In genomic region chr10:129702910-129703309, GRCm38 (mm10) we compare ENCODE assay signal across 25 mouse cellular contexts. TPM values are rescaled to one million over a fixed set of nuclear protein-coding genes. Genes with fewer than 3 reads are reported as not detected.
"Had no signal": no experiment of that assay in that cellular context is flagged by ENCODE, and none has a peak within 500 bp of the region (broad histone marks: within the 10 kb centered on the region; RNA-seq: fewer than 3 reads in every experiment).

Gene Olfr804, plus strand, starts transcription at chr10:129703210.

- DNase-seq: retina, postnatal 1 day; right cerebral cortex, adult 18-20 months; right cerebral cortex, postnatal 14 days; right cerebral cortex, postnatal 25 days; right cerebral cortex, postnatal 4 days; spleen, adult 18-20 months; thymus, adult 18-20 months; thymus, adult 2 months; thymus, postnatal 14 days; thymus, postnatal 25 days; thymus, postnatal 36 days; thymus, postnatal 4 days had no signal

- H3K36me3 ChIP-seq: neural tube, embryonic 13.5 days; neural tube, embryonic 15.5 days; stomach, embryonic 15.5 days had no signal

- H3K4me3 ChIP-seq: neural tube, embryonic 13.5 days; neural tube, embryonic 15.5 days; stomach, embryonic 15.5 days had no signal

- H3K27ac ChIP-seq: neural tube, embryonic 13.5 days; neural tube, embryonic 15.5 days; stomach, embryonic 15.5 days; stomach, postnatal 0 days had no signal

RNA-seq across cellular contexts. Expression of gene Olfr804, which starts in this region (rescaled TPM):
- total RNA-seq: neutrophil, adult 5-6 weeks had no signal
- polyA plus RNA-seq: neural tube, embryonic 13.5 days; neural tube, embryonic 14.5 days; neural tube, embryonic 15.5 days; small intestine, adult 2 months; spleen, adult 2 months; stomach, embryonic 14.5 days; stomach, embryonic 15.5 days; stomach, embryonic 16.5 days; stomach, postnatal 0 days; testis, adult 2 months; thymus, adult 2 months; thymus, postnatal 0 days; urinary bladder, adult 2 months had no signal
